Mouse (Mus musculus) testis, adult 2 months (tissue): ENCODE data around the gene Cfap54.

Experiments
- CTCF ChIP-seq: fragments of 200-500 bp; IDR thresholded peaks from 2 replicates; pipeline ENCODE4 v1.5.1; 2012; ENCODE audit warnings: low read depth, mild to moderate bottlenecking, inconsistent platforms, low read length, moderate library complexity; ENCODE audit not compliant: control insufficient read depth, insufficient read depth, insufficient replicate concordance
- POLR2A ChIP-seq: fragments of 200-500 bp; IDR thresholded peaks from 2 replicates; pipeline ENCODE4 v1.6.1; 2012; ENCODE audit warnings: low read depth, mild to moderate bottlenecking, inconsistent platforms, low read length, moderate library complexity; ENCODE audit not compliant: control insufficient read depth

GRCm38 (mm10) chr10:93088396-93089048, 7.1 kb upstream of the Cfap54 start:
- TF ChIP-seq CTCF: no peak
- TF ChIP-seq POLR2A: no peak
